Mouse (Mus musculus): ENCODE measurements around the gene Ebpl.
A peak's percentile ranks its signal among the peaks of the same experiment; 100 is the strongest.
"Not testable (repeated sequence)": the region's sequence is repeated elsewhere in the genome, so short reads cannot be mapped to it uniquely, and the experiment has no call there.

Ebpl gene

GRCm38 (mm10) chr14:61327618-61328450, 32.4 kb downstream of the Ebpl start:
- DNase-seq (ENCODE audit: low spot score in 2 of 2), result peak; percentile 72 to 86

DNA sequence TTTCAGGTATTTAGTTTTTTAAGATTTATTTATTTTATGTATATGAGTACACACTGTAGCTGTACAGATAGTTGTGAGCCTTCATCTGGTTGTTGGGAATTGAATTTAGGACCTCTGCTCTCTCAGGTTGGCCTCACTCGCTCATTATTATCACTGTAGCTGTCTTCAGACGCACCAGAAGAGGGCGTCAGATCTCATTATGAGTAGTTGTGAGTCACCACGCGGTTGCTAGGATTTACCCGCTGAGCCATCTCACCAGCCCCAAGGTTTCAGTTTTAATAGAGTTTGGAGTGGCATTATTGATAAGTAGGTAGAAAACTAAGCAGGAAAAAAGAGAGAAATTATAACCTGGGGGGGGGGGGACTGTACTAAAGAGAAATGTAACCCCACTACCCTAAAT, 33.2 kb downstream of the Ebpl start:
- DNase-seq (ENCODE audit: low spot score in 2 of 2), result not testable (repeated sequence)

DNA sequence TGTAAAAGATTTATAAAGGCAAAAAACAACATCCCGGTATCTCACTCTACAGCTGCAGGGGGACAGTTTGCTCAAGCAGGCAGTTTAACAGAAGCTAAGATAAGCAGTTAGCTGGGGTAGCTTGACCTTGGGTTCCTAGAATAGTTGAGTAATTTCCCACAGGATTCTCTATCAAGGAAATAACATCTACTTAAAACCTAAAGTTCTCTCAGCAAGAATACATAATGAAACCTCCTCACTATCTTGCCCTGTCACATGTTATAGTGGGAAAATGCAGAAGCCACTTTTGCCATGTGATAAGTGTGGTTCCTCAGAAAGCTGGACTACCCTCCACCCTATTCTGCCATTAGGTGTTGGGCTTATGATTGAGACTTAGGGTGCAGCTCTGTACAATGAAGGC, 37.5 kb downstream of the Ebpl start:
- DNase-seq (ENCODE audit: low spot score in 2 of 2), result no peak

DNA sequence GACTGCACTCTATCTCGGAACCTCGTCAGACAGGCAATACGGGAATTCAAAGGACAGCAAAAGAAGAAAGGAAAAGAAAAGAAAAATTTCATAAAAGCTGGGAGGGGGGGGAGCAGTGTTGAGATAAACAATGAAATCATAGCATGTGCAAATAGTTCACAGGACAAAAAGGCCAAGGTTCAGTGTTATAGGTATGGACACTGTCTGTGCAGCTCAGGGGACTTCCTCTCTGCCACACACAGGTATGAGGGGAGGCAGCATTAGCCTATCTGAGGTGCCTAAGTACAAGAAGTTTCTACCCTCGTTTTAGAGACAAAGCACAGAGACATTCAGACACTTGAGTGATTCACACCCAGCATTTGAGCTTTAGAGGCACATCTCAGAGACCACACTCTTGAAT, 39.0 kb downstream of the Ebpl start:
- DNase-seq (ENCODE audit: low spot score in 2 of 2), result no peak

- DNase-seq (ENCODE audit: low spot score in 2 of 2), result no peak
These were observed 39.5 kb downstream of the Ebpl start for GRCm38 (mm10) chr14:61320765-61321164.

DNA sequence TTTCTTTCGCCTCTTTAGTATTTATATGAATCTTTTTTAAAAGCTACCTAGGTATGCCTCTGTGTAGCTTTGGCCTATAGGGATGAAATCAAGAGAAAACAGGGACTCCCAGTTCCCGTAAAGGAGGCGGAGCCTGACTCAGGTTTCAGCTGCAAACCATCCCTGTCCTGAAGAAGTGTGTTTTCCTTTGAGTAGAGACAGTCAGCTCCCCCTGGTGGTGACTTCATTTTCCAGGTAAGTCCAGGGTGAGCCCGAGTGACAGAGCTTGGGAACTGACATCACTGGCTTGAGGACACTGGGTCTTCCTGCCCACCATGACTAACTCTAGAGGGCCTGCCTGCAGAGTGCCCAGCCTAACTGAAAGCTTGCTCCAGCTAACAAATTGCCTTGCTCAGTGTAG, 43.4 kb downstream of the Ebpl start:
- DNase-seq (ENCODE audit: low spot score in 2 of 2), result peak in 1 of 2 experiments; percentile 46

GRCm38 (mm10) chr14:61310963-61311362, 49.3 kb downstream of the Ebpl start:
- no peak for DNase-seq (ENCODE audit: low spot score in 2 of 2)

DNA sequence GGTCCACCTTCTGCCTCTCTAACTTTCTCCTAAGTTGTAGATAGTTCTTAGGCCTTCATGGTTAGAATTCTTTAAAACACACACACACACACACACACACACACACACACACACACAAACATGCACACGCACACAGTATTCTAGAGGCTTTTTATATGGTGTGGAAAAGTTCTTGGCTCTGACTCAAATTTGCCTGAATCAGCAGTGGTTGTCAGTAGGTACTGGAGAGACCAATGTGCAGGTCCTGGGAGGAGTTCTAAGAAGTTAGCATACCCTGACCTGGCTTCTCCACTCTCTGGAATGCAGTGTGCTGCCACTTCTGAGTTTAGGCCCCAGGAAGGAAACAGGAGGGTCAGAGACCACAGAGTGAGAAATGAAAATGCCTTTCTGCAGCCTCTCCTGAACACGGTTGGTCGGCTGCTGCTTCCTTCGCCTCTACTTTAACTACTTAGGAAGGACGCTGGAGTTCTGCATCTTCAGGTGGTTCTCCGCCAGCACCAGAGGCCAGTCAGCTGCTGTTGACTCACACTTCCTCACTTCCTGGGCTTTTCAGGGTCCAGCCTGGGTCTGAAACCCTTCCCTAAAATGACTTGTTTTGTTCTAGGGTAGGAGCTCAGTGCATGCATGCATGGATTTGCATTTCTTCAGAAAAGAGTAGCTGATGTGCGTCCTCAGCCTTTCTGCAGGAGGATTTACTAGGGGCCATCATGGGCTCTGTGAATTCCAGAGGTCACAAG, 50.0 kb downstream of the Ebpl start:
- DNase-seq (ENCODE audit: low spot score in 2 of 2), result no peak

- no peak for DNase-seq (ENCODE audit: low spot score in 2 of 2)
These were observed 50.6 kb downstream of the Ebpl start, which contains the start of gene Arl11 for GRCm38 (mm10) chr14:61309593-61309992. Gene Arl11, plus strand, starts transcription at chr14:61309753.

- DNase-seq (ENCODE audit: low spot score in 2 of 2), result no peak
These were observed 56.1 kb downstream of the Ebpl start for GRCm38 (mm10) chr14:61303969-61304609.

DNA sequence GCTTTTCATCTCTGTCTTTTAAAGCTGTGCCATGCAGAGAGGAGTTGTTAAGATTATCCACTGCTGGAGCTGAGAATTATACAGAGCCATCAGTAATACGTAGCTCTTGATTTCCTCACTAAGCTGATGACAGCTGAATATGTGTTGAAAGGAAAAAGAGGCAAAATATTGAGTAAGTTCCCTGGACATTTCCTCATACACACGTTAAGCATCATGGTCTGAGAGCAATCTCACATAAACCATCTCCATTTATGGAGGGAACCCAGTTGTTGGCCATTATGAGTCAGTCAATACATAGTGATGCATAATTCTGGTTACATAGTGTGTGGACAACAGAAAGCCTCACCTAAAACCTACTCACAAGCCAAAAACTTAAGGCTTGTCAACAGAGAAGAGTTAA, 57.8 kb downstream of the Ebpl start:
- DNase-seq (ENCODE audit: low spot score in 2 of 2), result no peak

DNA sequence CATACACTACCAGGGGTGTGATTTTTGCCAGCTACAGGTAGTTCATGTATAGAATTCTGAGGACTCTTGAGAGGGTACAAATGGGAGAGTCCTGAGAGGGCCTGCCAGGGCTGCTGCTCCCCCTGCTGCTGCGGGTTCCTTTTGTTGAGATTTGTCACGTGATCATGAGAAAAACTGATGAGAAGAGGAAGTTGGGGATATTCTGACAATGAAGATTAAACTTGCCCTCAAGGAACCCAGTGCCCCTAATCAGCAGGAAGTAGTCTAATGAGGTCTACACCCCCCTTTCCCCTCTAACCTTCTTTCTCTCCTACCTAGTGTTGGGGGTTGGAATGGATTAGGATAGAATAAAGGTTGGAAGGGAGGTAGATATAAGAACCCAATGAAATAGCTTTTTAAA, 58.9 kb downstream of the Ebpl start:
- DNase-seq (ENCODE audit: low spot score in 2 of 2), result no peak

- no peak for DNase-seq (ENCODE audit: low spot score in 2 of 2)
These were observed 60.4 kb downstream of the Ebpl start for GRCm38 (mm10) chr14:61299810-61300209.

DNA sequence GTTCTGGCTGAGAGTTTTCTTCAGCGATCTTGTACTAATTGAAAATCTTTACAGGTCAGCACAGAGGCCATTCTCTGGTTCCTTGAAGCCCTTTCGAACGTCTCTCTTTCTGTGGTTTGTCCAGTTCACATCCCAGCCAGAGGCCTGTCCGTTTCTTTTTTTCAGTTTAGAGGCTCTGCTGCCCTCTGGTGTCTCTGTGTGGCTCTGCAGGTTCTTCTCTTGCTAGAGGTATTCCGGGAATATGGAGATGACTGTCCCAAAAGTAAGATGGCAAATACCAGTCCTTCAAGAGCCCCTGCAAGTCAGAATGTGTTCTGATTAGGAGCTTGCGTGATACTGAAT, 65.5 kb downstream of the Ebpl start:
- DNase-seq (ENCODE audit: low spot score in 2 of 2), result peak in 1 of 2 experiments; percentile 40

GRCm38 (mm10) chr14:61293884-61294737, 66.1 kb downstream of the Ebpl start:
- peak in 1 of 2 experiments; percentile 47 for DNase-seq (ENCODE audit: low spot score in 2 of 2)

DNA sequence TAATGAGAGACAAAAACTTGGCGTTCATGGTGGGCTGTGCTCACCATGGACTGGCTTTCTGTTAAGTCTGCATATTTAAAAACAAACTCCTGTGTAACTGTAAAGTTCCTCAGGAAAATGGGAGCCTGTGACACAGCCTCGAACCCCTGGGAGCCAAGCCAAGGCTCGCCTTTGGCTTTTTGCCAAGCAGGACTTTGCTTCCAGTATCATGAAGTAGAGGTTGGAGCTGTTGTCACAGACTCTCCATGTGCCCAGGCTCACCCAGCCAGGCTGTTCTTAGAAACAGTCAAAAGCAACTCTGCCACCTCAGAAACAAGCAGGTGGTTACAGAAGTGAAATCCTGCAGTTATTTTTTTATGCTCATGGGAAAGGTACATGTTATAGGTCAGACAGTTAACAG, 69.6 kb downstream of the Ebpl start:
- DNase-seq (ENCODE audit: low spot score in 2 of 2), result no peak

DNA sequence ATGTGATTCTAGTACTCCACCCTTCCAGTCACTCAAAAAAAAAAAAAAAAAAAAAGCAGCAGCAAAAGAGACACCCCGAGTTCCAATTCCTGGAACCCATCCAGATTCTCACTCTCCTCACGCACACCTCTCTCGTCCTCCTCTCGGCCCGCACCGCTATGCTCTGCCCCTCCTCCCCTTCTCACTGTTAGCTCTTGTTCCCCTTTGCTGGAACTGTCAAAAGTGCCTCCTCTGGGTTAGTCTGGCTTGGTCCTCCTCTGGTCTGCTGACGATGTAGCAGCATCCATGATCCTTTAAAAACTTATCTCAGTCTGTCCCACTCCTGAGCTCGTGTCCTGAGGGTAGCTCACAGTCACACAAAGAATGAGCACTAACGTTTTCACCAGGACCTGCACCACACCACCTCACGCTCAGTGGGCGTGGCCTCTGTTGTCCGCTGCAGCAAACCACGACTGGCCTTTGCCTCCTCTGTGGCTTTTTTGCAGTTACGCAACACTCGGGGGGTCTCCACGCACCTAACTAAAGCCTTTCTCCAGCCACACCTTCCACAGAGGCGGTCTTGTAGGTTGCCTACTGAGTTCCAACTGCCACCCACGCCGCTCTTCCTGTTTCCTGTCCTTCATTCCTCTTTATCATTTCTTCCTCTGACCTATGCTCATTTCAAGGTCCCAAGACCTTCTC, 71.5 kb downstream of the Ebpl start:
- DNase-seq (ENCODE audit: low spot score in 2 of 2), result no peak
